Mouse (Mus musculus): ENCODE results near the gene Gramd1b.

The Gramd1b gene

GRCm38 (mm10) chr9:40375518-40375917, 155.7 kb downstream of the Gramd1b start:
- in situ Hi-C loops (cut with MboI; ENCODE audit: low sequenced_read_pairs), result no loop called here

- in situ Hi-C loops (cut with MboI; ENCODE audit: low sequenced_read_pairs), result no loop called here
These were observed 156.2 kb downstream of the Gramd1b start for GRCm38 (mm10) chr9:40374992-40375391.

- in situ Hi-C loops (cut with MboI; ENCODE audit: low sequenced_read_pairs), result no loop called here
These were observed 156.6 kb downstream of the Gramd1b start for GRCm38 (mm10) chr9:40374533-40374971.

- in situ Hi-C loops (cut with MboI; ENCODE audit: low sequenced_read_pairs), result no loop called here
These were observed 157.1 kb downstream of the Gramd1b start for GRCm38 (mm10) chr9:40374052-40374451.

GRCm38 (mm10) chr9:40370151-40370550, 161.0 kb downstream of the Gramd1b start:
- in situ Hi-C loops (cut with MboI; ENCODE audit: low sequenced_read_pairs), result no loop called here

GRCm38 (mm10) chr9:40366795-40367194, 164.4 kb downstream of the Gramd1b start:
- in situ Hi-C loops (cut with MboI; ENCODE audit: low sequenced_read_pairs), result no loop called here

- in situ Hi-C loops (cut with MboI; ENCODE audit: low sequenced_read_pairs), result no loop called here
These were observed 166.9 kb downstream of the Gramd1b start for GRCm38 (mm10) chr9:40364312-40364711.

GRCm38 (mm10) chr9:40361970-40362369, 169.2 kb downstream of the Gramd1b start:
- in situ Hi-C loops (cut with MboI; ENCODE audit: low sequenced_read_pairs), result no loop called here

GRCm38 (mm10) chr9:40358408-40358896, 172.7 kb downstream of the Gramd1b start:
- in situ Hi-C loops (cut with MboI; ENCODE audit: low sequenced_read_pairs), result no loop called here

- in situ Hi-C loops (cut with MboI; ENCODE audit: low sequenced_read_pairs), result no loop called here
These were observed 174.3 kb downstream of the Gramd1b start for GRCm38 (mm10) chr9:40356768-40357446.

GRCm38 (mm10) chr9:40356368-40356767, 174.8 kb downstream of the Gramd1b start:
- in situ Hi-C loops (cut with MboI; ENCODE audit: low sequenced_read_pairs), result no loop called here

- in situ Hi-C loops (cut with MboI; ENCODE audit: low sequenced_read_pairs), result no loop called here
These were observed 175.8 kb downstream of the Gramd1b start for GRCm38 (mm10) chr9:40355406-40355805.

GRCm38 (mm10) chr9:40353596-40353995, 177.6 kb downstream of the Gramd1b start:
- in situ Hi-C loops (cut with MboI; ENCODE audit: low sequenced_read_pairs), result no loop called here

- in situ Hi-C loops (cut with MboI; ENCODE audit: low sequenced_read_pairs), result no loop called here
These were observed 180.5 kb downstream of the Gramd1b start for GRCm38 (mm10) chr9:40350640-40351039.

- in situ Hi-C loops (cut with MboI; ENCODE audit: low sequenced_read_pairs), result no loop called here
These were observed 181.1 kb downstream of the Gramd1b start for GRCm38 (mm10) chr9:40350052-40350451.

GRCm38 (mm10) chr9:40349554-40349953, 181.6 kb downstream of the Gramd1b start:
- in situ Hi-C loops (cut with MboI; ENCODE audit: low sequenced_read_pairs), result no loop called here

- in situ Hi-C loops (cut with MboI; ENCODE audit: low sequenced_read_pairs), result no loop called here
These were observed 182.4 kb downstream of the Gramd1b start for GRCm38 (mm10) chr9:40348714-40349233.

GRCm38 (mm10) chr9:40346232-40346984, 184.8 kb downstream of the Gramd1b start:
- in situ Hi-C loops (cut with MboI; ENCODE audit: low sequenced_read_pairs), result no loop called here

GRCm38 (mm10) chr9:40345493-40346231, 185.5 kb downstream of the Gramd1b start:
- in situ Hi-C loops (cut with MboI; ENCODE audit: low sequenced_read_pairs), result no loop called here

- in situ Hi-C loops (cut with MboI; ENCODE audit: low sequenced_read_pairs), result no loop called here
These were observed 186.2 kb downstream of the Gramd1b start for GRCm38 (mm10) chr9:40344801-40345492.

GRCm38 (mm10) chr9:40343828-40344227, 187.4 kb downstream of the Gramd1b start:
- in situ Hi-C loops (cut with MboI; ENCODE audit: low sequenced_read_pairs), result no loop called here
